Mouse (Mus musculus) testis, adult 2 months (tissue): ENCODE data around the gene BC052040. TPM values are rescaled to one million over a fixed set of nuclear protein-coding genes. Genes with fewer than 3 reads are reported as not detected.

ENCODE experiments used
- H3K27ac ChIP-seq: fragments of 200-500 bp; 2 replicates; pipeline ENCODE4 v1.5.1; 2012; ENCODE audit warnings: low read depth, low read length; ENCODE audit not compliant: control insufficient read depth, insufficient read depth
- H3K27me3 ChIP-seq: fragments of 200-500 bp; 2 replicates; pipeline ENCODE4 v1.6.1; 2012; ENCODE audit warnings: mild to moderate bottlenecking, low read length, moderate library complexity; ENCODE audit not compliant: control insufficient read depth, insufficient read depth
- H3K36me3 ChIP-seq: fragments of 200-500 bp; 2 replicates; pipeline ENCODE4 v1.6.1; 2012; ENCODE audit warnings: mild to moderate bottlenecking, low read length; ENCODE audit not compliant: control insufficient read depth, insufficient read depth
- H3K4me1 ChIP-seq: fragments of 200-500 bp; 2 replicates; pipeline ENCODE4 v1.6.1; 2012; ENCODE audit warnings: low read length; ENCODE audit not compliant: control insufficient read depth, insufficient read depth
- H3K4me3 ChIP-seq: fragments of 200-500 bp; 2 replicates; pipeline ENCODE4 v1.5.1; 2012; ENCODE audit warnings: low read depth, mild to moderate bottlenecking, low read length, moderate library complexity, mixed read lengths; ENCODE audit not compliant: control insufficient read depth
- CTCF ChIP-seq: fragments of 200-500 bp; IDR thresholded peaks from 2 replicates; pipeline ENCODE4 v1.5.1; 2012; ENCODE audit warnings: low read depth, mild to moderate bottlenecking, inconsistent platforms, low read length, moderate library complexity; ENCODE audit not compliant: control insufficient read depth, insufficient read depth, insufficient replicate concordance
- POLR2A ChIP-seq: fragments of 200-500 bp; IDR thresholded peaks from 2 replicates; pipeline ENCODE4 v1.6.1; 2012; ENCODE audit warnings: low read depth, mild to moderate bottlenecking, inconsistent platforms, low read length, moderate library complexity; ENCODE audit not compliant: control insufficient read depth
- polyA plus RNA-seq: library from polyadenylated mRNA; depleted of rRNA; stranded (reverse); fragments of >200 nt; gene quantifications from 2 replicates; pipeline ENCODE4 v1.2.3, GENCODE M21; 2012

Gene BC052040
- polyA plus RNA-seq, 1 experiment = 2.5 TPM

GRCm38 (mm10) chr2:115583776-115584175 is 2.3 kb downstream of the BC052040 start:
- Histone ChIP-seq H3K4me1 (peaks cover 6% of the 10 kb centered on the region), H3K36me3 (no peaks in the 10 kb centered on the region), H3K27ac (no peak overlapping the region), H3K27me3 (no peaks in the 10 kb centered on the region), H3K4me3 (no peak overlapping the region)
- no peak for TF ChIP-seq POLR2A
- TF ChIP-seq CTCF = no peak

GRCm38 (mm10) chr2:115590602-115591001 is 9.1 kb downstream of the BC052040 start:
- H3K4me3 ChIP-seq = no peak overlapping the region
- no peaks in the 10 kb centered on the region for H3K4me1 ChIP-seq
- H3K36me3 ChIP-seq = no peaks in the 10 kb centered on the region
- no peak overlapping the region for H3K27ac ChIP-seq
- no peak for TF ChIP-seq CTCF
- no peak for TF ChIP-seq POLR2A
- H3K27me3 ChIP-seq = no peaks in the 10 kb centered on the region

DNA sequence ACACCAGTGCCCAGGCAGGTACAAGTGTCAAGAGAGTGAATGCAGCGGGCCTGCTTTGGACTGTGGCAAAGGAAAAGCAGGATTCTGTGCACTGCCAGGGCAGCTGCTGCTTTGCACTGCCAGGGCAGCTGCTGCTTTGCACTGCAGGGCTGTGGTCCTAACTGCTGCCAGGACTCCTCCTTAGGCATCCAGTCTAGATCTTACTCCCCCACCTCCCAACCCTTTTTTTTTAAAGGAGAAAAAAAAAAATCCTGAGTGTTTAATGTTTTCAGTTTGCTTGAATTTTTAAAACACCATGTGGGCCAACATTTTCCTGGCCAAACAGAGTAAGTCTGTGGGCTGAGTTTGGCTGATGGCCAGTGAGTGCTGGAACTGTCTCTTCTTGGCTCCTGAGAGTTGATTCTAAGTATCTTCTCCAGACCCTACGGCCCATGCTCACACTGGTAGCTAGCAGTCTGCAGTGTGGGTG is 11.2 kb downstream of the BC052040 start:
- Histone ChIP-seq H3K4me1 (no peaks in the 10 kb centered on the region), H3K27me3 (no peaks in the 10 kb centered on the region), H3K4me3 (no peak overlapping the region), H3K36me3 (no peaks in the 10 kb centered on the region), H3K27ac (no peak overlapping the region)
- TF ChIP-seq POLR2A (no peak), CTCF (no peak)

GRCm38 (mm10) chr2:115597017-115597416 is 15.5 kb downstream of the BC052040 start:
- Histone ChIP-seq H3K4me1 (no peaks in the 10 kb centered on the region), H3K36me3 (no peaks in the 10 kb centered on the region), H3K4me3 (no peak overlapping the region), H3K27ac (no peak overlapping the region), H3K27me3 (no peaks in the 10 kb centered on the region)
- TF ChIP-seq POLR2A (no peak), CTCF (no peak)

DNA sequence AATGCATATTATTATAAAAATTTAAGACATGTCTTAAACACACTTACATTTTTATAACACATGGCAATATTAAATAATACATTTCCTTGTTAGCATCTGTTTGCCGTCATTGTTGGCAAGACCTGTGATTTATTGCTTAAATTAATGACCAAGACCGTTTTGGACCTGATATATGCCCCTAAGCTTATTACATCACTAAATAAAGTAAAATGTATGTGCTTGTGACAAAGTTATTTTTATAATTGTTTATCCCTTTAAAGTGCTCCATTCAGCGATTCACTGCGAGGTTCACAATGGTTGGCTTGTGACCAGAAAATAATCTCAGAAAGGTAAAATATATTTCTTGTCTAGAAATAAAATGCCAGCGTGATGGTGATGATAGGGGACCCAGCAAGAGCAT is 16.8 kb downstream of the BC052040 start:
- H3K4me3 ChIP-seq = no peak overlapping the region
- no peaks in the 10 kb centered on the region for H3K27me3 ChIP-seq
- no peaks in the 10 kb centered on the region for H3K4me1 ChIP-seq
- no peak overlapping the region for H3K27ac ChIP-seq
- TF ChIP-seq CTCF = no peak
- no peak for TF ChIP-seq POLR2A
- H3K36me3 ChIP-seq = no peaks in the 10 kb centered on the region

DNA sequence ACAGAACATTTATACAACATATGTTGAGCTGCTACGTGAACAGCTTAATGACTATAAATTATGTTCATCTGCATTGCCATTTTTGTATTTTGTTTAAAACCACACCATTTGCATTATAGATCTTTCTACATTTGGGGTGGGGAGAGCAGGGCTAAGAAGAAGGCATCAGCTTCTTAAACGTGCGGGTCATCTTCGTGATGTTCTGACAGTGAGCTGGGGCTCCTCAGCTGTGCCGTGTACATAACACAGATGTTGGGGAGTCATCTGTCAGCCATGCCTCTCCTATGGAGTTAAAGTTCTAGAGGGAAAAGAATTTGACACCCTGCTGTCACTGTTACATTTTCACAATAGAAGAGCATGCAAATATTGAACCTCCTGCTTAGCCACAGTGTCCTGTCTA is 19.2 kb downstream of the BC052040 start:
- no peak overlapping the region for H3K27ac ChIP-seq
- no peaks in the 10 kb centered on the region for H3K36me3 ChIP-seq
- no peaks in the 10 kb centered on the region for H3K4me1 ChIP-seq
- TF ChIP-seq CTCF (no peak), POLR2A (no peak)
- no peaks in the 10 kb centered on the region for H3K27me3 ChIP-seq
- H3K4me3 ChIP-seq = no peak overlapping the region

DNA sequence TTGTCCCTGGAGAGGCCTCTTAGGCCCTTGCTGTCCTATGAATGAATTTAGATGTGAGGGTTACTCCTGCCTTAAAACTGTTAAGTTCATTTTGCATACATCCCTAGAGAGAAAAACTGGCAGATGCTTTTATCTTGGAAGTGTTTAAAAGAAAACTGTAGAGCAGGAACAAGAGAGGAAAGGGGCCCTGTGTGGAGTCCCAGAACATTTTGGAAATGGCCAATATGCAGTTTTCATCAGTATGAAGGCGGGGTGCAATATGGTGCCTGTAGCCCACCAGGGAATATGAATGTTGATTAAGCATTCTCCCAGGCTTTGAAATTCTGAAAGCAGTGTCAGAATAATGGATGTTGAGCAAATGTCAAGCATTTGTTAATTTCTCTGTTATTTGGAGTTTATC is 19.8 kb downstream of the BC052040 start:
- no peaks in the 10 kb centered on the region for H3K36me3 ChIP-seq
- H3K4me1 ChIP-seq = no peaks in the 10 kb centered on the region
- TF ChIP-seq POLR2A (no peak), CTCF (no peak)
- H3K27me3 ChIP-seq = no peaks in the 10 kb centered on the region
- H3K4me3 ChIP-seq = no peak overlapping the region
- H3K27ac ChIP-seq = no peak overlapping the region

GRCm38 (mm10) chr2:115602116-115602515 is 20.6 kb downstream of the BC052040 start:
- Histone ChIP-seq H3K27me3 (no peaks in the 10 kb centered on the region), H3K4me3 (no peak overlapping the region), H3K4me1 (no peaks in the 10 kb centered on the region), H3K36me3 (no peaks in the 10 kb centered on the region), H3K27ac (no peak overlapping the region)
- no peak for TF ChIP-seq POLR2A
- no peak for TF ChIP-seq CTCF
